Mouse (Mus musculus) kidney, adult 8-10 months (tissue): ENCODE results near the gene Serpina3f.
A peak's percentile ranks its signal among the peaks of the same experiment; 100 is the strongest.
"Not testable (repeated sequence)": the region's sequence is repeated elsewhere in the genome, so short reads cannot be mapped to it uniquely, and the experiment has no call there.

Source experiments
- DNase-seq, 2 experiments: peaks; one replicate each; pipeline ENCODE4 v3.0.0; 2022

The Serpina3f gene

DNA sequence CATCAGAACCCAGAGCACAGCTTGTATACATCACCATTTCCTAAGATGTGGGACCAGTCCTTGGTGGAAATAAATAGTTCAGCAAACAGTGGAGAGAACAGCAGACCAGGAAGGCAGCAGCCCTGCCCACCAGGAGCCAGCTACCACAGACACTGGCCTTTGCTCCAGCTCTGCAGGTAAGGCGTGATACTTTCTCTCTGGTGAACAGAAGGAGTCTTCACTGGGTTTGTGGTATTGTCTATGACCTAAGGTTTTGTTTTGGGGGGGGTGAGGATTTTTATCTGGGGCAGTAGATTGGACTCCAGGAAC, at the start of gene Serpina3f:
Serpina3f (plus strand) TSS at position 100 of the 309 bp plus-strand sequence.
- DNase-seq, result no peak

DNA sequence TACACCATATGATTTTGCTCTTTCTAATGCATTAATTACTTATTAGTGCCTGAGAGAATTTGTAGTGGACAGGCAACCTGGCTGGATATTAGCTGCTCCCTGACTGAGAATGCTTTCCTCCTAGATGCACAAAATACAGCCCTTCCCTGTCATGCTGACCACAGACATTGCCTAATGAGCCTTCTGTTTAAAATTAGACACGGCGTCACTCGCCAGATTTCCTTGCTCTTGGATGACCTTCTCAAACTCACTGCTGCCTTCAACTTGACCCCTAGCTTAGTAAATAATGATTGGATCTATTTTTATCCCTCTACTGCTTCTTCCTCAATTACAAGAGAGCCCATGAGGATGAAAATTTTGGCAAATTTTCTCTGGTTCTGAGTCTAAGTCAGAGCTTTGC, 39.6 kb upstream of the Serpina3f start:
- DNase-seq, result peak; percentile 23 to 30

DNA sequence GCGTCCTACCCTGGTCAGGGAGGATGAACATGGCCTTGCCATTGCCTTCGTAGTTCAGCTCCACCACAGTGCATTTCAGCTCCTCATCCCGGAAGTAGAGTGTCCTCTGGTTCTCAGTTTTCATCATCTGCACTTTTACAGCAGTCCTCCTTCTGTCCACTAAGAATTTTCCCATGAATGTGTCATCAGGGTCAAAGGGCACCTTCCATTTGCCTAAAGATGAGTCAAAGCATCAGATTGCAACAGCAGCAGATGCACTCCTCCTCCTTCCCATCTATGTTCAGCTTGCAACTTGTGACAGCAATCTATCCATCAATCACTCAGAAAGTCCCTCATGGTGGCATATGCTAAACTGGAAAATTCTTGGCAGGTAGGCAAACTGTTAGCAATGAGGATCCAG, 38.7 kb upstream of the Serpina3f start:
- no peak for DNase-seq

- DNase-seq, result no peak
These were observed 35.8 kb upstream of the Serpina3f start for GRCm38 (mm10) chr12:104178577-104178976.

DNA sequence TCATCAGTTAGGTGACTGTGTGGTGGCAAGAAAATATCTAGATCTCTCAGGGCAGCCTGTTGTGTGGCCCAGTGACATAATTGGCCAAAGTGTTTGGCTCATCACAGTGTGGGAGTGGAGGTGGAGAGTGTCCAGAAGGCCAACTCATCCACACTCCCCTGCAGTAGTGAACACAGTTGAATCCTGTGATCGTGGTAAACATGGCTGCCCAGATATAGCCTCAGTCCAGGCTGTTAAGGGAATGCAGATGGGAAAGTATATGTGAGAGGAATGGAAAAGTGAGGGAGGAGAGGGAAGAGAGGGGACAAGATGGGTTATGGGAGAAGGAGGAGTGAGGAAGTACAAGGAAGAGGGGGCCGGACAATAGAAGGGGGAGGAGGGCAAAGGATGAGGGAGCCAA, 35.4 kb upstream of the Serpina3f start:
- no peak for DNase-seq

- DNase-seq, result no peak
These were observed 29.3 kb upstream of the Serpina3f start for GRCm38 (mm10) chr12:104185046-104185445.

- DNase-seq, result no peak
These were observed 28.2 kb upstream of the Serpina3f start for GRCm38 (mm10) chr12:104186041-104186581.

GRCm38 (mm10) chr12:104189246-104189645, 25.1 kb upstream of the Serpina3f start:
- no peak for DNase-seq

DNA sequence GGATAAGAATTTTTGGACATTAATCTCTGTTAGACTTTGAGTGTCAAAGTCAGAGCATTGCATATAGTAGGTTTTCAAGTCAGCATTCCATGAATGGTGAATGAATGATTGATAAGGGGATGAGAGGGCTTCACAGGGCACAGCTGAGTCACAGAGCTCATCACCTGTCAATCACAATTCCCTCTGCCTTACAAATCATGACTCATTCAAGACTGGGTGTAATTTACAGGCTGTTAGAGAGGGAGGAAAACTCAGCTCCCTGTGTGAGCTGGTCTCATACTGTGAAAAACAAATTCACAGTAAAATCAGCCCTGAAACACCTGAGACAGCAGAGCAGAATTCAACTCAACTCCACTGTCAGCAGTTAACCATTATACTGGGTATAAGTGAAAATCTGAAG, 23.5 kb upstream of the Serpina3f start:
- no peak for DNase-seq

DNA sequence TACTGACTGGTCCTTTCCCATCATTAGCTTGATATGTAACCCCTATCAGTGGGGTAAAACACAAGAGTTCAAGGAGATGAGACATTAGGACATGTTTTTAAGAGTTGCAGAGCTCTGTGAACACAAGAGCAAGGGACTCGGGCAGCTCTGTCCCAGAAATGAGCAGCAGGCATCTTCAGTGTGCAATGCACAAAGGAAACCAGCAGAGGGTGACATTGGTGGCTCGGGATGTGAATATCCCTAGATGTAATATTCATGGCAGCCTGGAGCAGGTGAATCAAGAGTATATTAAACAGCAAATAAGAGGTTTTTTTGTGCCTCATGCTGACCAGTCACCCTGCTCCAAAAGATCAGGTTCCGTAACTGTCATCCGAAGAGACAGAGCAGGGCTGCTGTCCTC, 5.2 kb upstream of the Serpina3f start:
- DNase-seq, result no peak

DNA sequence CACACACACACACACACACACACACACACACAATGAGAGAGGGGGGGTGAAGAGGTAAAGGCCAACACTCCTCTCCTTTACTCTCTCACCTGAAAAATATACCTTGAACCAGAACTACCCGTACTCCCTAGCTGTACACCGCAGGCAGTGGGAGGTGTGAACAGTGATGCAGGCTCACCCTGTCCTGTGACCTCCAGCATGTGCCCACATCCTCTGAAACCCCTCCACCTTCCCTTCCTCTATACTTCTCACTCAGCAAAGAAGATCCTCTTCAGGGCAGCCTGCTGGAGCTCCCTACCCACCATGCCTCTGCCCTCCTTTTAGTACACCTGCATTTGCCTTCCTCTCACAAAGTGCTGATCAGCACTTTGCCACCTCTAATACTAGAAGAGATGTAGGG, 4.5 kb upstream of the Serpina3f start:
- DNase-seq, result no peak

DNA sequence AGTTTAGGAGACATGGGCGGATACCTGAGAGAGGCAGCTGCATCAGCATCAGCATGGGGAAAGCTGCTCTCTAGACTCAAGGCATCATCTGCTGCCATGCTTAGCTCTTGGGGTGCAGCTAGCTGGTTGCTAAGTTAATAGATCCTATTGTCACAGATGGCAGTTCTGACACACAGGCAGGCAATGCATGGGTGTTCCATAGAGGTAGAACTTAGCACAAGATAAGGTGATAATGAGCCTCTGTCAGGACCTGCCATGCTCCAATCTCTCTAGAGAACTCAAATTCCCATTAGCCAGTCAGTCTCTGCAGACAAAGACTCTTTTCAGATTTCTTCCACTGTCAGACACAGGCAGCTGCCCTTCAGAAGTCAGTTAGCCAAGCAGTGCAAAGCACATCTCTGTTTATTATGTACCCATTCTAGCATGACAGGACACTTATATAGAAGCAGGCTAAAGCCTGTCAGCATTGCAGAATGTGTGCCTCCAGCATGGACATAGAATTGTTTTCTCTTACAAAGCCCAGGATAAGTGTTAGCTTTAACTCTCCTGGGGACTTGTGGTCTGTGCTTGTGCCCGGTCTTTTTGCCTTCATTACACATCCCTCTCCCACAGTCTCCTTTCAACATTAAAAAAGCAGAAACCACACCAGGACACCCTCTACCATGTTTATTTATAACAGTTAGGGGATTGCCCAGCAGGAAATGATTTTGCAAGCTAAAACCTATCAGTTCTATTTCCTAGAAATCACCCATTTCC, 477 bp upstream of the Serpina3f start:
- no peak for DNase-seq

- no peak for DNase-seq
These were observed 905 bp downstream of the Serpina3f start for GRCm38 (mm10) chr12:104215249-104215648.

GRCm38 (mm10) chr12:104221616-104222015, 7.3 kb downstream of the Serpina3f start:
- DNase-seq, result no peak

DNA sequence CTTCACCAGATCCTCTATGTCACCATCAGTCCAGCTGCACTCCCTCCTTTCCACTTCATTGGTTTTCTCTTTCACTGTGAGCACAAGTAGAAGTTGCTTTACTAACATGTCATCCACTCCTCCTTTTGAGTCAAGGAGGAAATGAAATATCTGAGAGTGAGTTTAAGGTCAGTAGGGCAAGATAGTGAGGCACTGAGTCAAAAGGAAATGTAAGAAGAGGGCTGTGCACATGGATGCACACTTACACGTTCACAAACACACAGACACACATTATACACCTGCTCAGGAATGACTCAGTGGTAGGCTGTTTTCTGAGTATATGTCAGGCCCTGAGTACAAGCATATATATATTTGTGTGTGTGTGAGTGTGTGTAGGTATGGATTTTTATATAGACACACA, 9.3 kb downstream of the Serpina3f start:
- DNase-seq, result no peak

DNA sequence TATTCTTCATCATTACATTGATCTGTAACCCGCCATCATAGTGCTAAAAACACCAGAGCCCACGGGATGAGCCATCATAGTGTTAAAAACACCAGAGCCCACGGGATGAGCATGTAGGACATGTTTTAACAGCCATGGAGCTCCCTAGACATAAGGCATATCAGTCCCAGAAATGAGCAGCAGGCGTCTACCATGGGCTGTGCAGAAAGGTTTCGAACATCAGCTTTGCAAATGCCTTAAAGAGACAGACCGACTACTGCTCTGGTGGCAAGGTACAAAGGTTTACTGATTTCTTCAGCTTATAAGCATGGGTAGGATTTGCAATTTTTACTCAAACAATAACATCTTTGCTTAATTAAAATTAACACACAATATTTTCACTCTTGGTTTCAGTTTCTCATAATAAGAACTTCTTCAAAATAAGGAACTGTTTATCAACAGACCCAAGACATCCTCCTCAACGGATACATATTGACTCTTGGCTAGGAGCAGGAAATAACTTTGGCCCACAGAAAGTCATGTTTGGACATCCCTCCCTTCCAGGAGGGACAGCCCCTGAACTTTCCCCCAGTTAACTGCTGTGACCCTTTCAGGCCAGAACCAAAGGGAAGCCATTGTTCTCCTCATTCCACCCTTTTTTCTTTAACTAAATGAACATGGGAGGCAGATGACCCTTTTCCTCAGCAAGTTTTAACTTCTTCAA, 10.4 kb downstream of the Serpina3f start:
- DNase-seq, result peak; percentile 7 to 9

GRCm38 (mm10) chr12:104230762-104231161, 16.4 kb downstream of the Serpina3f start:
- no peak for DNase-seq

GRCm38 (mm10) chr12:104235915-104236314, 21.6 kb downstream of the Serpina3f start, which contains the start of gene Serpina3g:
Gene Serpina3g, plus strand, starts transcription at chr12:104236245.
- no peak for DNase-seq

GRCm38 (mm10) chr12:104238048-104238447, 23.7 kb downstream of the Serpina3f start:
- DNase-seq, result not testable (repeated sequence)

DNA sequence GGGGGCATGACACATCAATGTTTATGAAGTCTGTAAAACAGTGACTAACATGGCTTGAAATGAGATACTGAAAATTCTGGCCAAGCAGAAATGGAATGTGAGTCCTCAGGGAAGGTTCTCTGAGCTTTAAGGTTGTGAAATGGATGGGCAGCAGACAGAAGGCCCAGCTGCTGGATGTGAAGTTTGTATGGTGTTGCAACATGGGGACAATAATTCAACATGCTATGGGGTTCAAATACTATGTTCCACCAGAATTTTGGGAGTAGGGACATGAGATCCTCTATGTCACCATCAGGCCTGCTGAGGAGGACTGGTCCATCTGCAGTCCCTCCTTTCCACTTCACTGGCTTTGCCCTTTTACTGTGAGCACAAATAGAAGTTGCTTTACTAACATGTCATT, 29.0 kb downstream of the Serpina3f start:
- no peak for DNase-seq

- DNase-seq, result no peak
These were observed 30.7 kb downstream of the Serpina3f start for GRCm38 (mm10) chr12:104245092-104245491.

- no peak for DNase-seq
These were observed 31.3 kb downstream of the Serpina3f start for GRCm38 (mm10) chr12:104245595-104245994.

- DNase-seq, result no peak
These were observed 33.2 kb downstream of the Serpina3f start for GRCm38 (mm10) chr12:104247553-104248002.

DNA sequence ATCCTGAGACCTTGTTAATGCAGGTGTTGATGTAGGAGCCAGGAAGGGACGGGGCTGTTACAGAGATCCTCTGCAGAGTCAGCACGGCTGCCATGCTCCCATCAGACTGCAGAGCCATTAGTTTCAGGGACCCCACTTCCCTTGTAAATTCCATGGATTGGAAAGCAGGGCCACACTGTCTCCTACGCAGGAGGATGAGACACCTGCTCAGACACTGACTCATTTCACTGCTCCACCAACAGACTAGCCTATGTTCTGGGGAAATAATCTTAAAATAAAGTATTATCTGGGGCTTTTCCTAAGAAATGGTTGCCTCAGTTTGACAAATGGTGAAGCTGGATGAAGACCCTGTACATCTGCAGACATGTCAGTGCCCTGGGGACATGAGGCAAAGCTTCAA, 33.9 kb downstream of the Serpina3f start:
- DNase-seq, result no peak
